Comparison of ENCODE assay signal across 14 mouse cellular contexts in the genomic region with DNA sequence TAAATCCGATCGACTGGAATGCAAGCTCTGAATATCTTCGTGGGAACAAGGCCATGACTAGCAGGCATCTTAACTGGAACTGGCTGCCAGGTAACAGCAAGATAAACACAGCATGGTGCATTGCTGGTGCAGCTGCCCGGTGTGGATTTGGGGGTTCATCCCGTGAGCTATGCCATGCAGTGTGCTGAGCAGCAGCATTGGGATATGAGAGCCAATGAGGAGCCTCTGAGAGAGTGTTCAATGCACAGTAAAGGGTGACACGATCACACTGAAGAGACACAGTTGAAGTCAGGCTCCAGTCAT.
DNase-seq lines count a peak whose midpoint lies in the region; ATAC-seq and TF ChIP-seq lines count a peak whose summit lies in the region.
"Had no signal": no experiment of that assay in that cellular context is flagged by ENCODE, and none has a peak within 500 bp of the region (broad histone marks: within the 10 kb centered on the region; RNA-seq: fewer than 3 reads in every experiment).

No protein-coding gene starts in this region.

- no peak for TF ChIP-seq EP300 in lung, postnatal 0 days (IDR thresholded peaks at IDR 0.05)

- peak; percentile 39; the same call in 1 of the 2 replicates for ATAC-seq in lung, embryonic 14.5 days (ENCODE audit: insufficient read depth)
- ATAC-seq in lung, postnatal 0 days = no peak
- ATAC-seq in limb, embryonic 13.5 days (ENCODE audit: low FRiP score, low read depth) = 0 out of 2 replicates have a peak, but pooled peaks have one; percentile 20

- H3K4me1 ChIP-seq in lung, embryonic 14.5 days (ENCODE audit: insufficient read depth) = peaks cover 19% of the 10 kb centered on the region; the same call in 1 of the 2 replicates
- H3K4me1 ChIP-seq in lung, postnatal 0 days (ENCODE audit: insufficient read depth, low read depth, low read length) = peaks cover 4% of the 10 kb centered on the region
- H3K4me1 ChIP-seq in limb, embryonic 13.5 days = peaks cover 77% of the 10 kb centered on the region

- H3K27me3 ChIP-seq in lung, embryonic 14.5 days (ENCODE audit: insufficient read depth, low read length) = no peaks in the 10 kb centered on the region
- no peaks in the 10 kb centered on the region for H3K27me3 ChIP-seq in lung, postnatal 0 days (replicated peaks; ENCODE audit: insufficient read depth, low read length)
- no peaks in the 10 kb centered on the region for H3K27me3 ChIP-seq in limb, embryonic 13.5 days
- H3K27me3 ChIP-seq: CH12.LX had no signal

- H3K27ac ChIP-seq in lung, embryonic 14.5 days (ENCODE audit: low read depth) = peak overlapping the region; percentile 56
- no peak overlapping the region for H3K27ac ChIP-seq in lung, postnatal 0 days (ENCODE audit: low read length)
- H3K27ac ChIP-seq in limb, embryonic 13.5 days = peak overlapping the region; percentile 69; the same call in 1 of the 2 replicates

- no peak for TF ChIP-seq CTCF in lung, embryonic 14.5 days (IDR thresholded peaks at IDR 0.05; ENCODE audit: low read depth)
- TF ChIP-seq CTCF in lung, postnatal 0 days (IDR thresholded peaks at IDR 0.05) = no peak

- H3K4me2 ChIP-seq in lung, embryonic 14.5 days = no peak overlapping the region
- no peak overlapping the region for H3K4me2 ChIP-seq in lung, postnatal 0 days (replicated peaks; ENCODE audit: low read depth, low read length)
- no peak overlapping the region for H3K4me2 ChIP-seq in limb, embryonic 13.5 days (replicated peaks)
- H3K4me2 ChIP-seq: liver, embryonic 11.5 days had no signal

- H3K4me3 ChIP-seq in lung, embryonic 14.5 days (ENCODE audit: low read depth, low read length) = no peak overlapping the region
- no peak overlapping the region for H3K4me3 ChIP-seq in lung, postnatal 0 days (ENCODE audit: low read depth, low read length)
- no peak overlapping the region for H3K4me3 ChIP-seq in limb, embryonic 13.5 days

- H3K9me3 ChIP-seq in lung, embryonic 14.5 days (ENCODE audit: low read depth, low read length) = no peaks in the 10 kb centered on the region
- no peaks in the 10 kb centered on the region for H3K9me3 ChIP-seq in lung, postnatal 0 days (ENCODE audit: low read length)
- H3K9me3 ChIP-seq in limb, embryonic 13.5 days = no peaks in the 10 kb centered on the region

- H3K36me3 ChIP-seq in lung, embryonic 14.5 days (ENCODE audit: insufficient read depth) = no peaks in the 10 kb centered on the region
- no peaks in the 10 kb centered on the region for H3K36me3 ChIP-seq in lung, postnatal 0 days (ENCODE audit: insufficient read depth, low read length)
- no peaks in the 10 kb centered on the region for H3K36me3 ChIP-seq in limb, embryonic 13.5 days

- intact Hi-C loops in heart, postnatal 14 days (cut with DNase I) = loop anchor here (10.0 kb wide), 1 partner anchor 181 kb away; no protein-coding TSS in a partner anchor

- peak; percentile 82 for DNase-seq in heart, adult 11 months
- no peak for DNase-seq in heart, postnatal 14 days
- DNase-seq in lung, embryonic 14.5 days = no peak
- no peak for DNase-seq in lung, postnatal 0 days (ENCODE audit: low spot score)
- peak; percentile 57 for DNase-seq in cerebellum, adult 9-10 months
- no peak for DNase-seq in T-cell, adult 2 months (ENCODE audit: low spot score)
- no peak for DNase-seq in adrenal gland, postnatal 25 days
- DNase-seq: embryo, embryonic 11 days; kidney, adult 18-20 months; right cerebral cortex, adult 18-20 months; thymus, postnatal 36 days had no signal

- 43% methylated on average over 6 of the region's 6 CpGs for WGBS in lung, embryonic 14.5 days
- 51% methylated on average over 6 of the region's 6 CpGs for WGBS in lung, postnatal 0 days
- WGBS in limb, embryonic 13.5 days = 20% methylated on average over 6 of the region's 6 CpGs

- H3K9ac ChIP-seq in lung, embryonic 14.5 days = no peak overlapping the region
- no peak overlapping the region for H3K9ac ChIP-seq in lung, postnatal 0 days (replicated peaks; ENCODE audit: low read depth)
- H3K9ac ChIP-seq in limb, embryonic 13.5 days = 0 out of 2 replicates have a peak overlapping the region, but pooled peaks have one; percentile 19

Comparison
In these comparisons a context has a peak if more than half of its experiments do, and no peak if none do; other contexts are left out.
1. DNase-seq: peak in heart, adult 11 months (single experiment) and cerebellum, adult 9-10 months (single experiment); none in heart, postnatal 14 days (0 of 2), lung, embryonic 14.5 days (single experiment), lung, postnatal 0 days (single experiment), T-cell, adult 2 months (single experiment) and adrenal gland, postnatal 25 days (single experiment).